Mouse (Mus musculus) brain, adult 2 months (tissue): ENCODE results near the gene Traf4.
"Not testable (repeated sequence)": the region's sequence is repeated elsewhere in the genome, so short reads cannot be mapped to it uniquely, and the experiment has no call there.

Experiments
- DNase-seq: peaks from one replicate; pipeline ENCODE4 v3.0.0; 2011; ENCODE audit warnings: low read depth, low spot score

Traf4 gene

DNA sequence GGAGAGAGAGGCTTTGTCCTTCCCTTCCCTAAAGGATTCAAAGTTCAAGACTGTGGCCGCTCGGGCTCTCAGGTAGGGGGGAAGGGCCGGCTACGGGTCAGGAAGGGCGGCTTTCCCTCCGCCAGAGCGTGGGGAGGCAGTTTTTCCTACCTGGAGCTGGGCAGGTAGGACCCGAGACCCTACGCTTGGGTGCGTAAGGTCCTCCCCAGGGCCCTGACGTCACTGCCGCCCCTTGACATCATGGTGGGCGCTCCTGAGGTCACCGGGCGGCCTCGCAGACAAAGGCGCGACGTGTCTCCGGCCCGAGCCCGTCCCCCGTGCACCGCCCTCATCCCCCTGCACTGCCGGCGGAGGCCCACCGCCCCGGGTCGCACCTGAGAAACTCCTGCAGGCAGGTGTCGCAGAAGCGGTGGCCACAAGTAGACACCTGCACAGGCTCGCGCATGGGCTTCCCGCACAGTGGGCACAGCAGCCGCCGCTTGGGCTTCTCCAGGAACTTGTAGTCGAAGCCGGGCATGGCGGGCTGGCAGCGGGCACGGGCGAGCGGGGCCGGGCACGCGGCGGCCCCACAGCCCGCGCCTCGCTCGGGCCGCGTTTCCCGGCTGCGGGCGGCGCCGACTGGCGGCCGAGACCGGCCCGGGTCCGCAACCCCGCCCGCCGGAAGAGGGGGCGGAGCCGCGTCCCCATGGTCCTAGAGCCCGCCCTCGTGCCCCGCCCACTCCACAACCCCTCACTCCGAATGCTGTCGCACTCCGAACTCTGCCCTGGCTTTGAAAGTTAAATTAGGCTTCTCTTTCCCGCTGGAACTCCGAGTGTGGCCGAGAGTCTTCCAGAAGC lies at the start of gene Traf4:
Gene Traf4, minus strand, starts transcription at position 666 of the 837 bp plus-strand sequence.
- peak; percentile 82 for DNase-seq

GRCm38 (mm10) chr11:78213086-78213817 lies 47.9 kb upstream of the Traf4 start:
- no peak for DNase-seq

DNA sequence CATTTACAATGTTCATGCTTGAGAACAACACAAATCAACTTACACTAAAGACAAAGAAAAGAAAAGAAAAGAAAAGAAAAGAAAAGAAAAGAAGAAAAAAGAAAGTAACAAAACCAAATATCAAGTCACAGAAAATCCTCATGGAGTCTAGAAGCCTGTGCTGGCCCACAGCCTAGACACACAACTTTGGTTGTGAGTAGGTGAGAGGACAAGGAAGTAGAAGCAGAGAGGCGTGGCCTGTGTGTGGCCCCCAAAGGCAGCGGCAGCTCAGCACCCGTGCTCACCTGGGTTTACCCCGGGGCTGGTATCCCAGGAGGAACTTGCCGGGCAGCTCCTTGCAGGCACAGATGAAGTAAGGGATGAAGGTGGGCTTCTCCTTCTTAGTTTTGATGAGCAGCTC lies 46.1 kb upstream of the Traf4 start:
- DNase-seq, result no peak

DNA sequence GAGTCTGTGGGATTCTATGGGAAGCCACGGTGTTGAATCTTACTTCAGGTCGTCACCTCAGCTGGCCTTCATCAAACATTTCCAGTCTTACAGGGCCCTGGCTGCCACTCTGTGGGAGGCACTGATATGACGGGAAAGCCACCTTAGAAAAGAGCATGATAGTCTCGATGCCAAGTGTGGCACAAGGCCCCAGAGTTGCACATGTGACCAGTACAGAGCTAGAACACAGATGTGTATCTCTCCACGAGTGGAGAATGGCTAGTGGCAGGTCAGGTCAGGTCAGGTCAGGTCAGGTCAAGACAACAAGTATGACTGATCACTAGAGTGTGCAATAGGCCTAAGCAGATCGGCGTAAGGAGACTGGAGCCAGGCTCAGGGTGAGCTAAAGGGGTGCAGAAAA lies 45.2 kb upstream of the Traf4 start:
- no peak for DNase-seq

GRCm38 (mm10) chr11:78209886-78210285 lies 44.5 kb upstream of the Traf4 start:
- no peak for DNase-seq

DNA sequence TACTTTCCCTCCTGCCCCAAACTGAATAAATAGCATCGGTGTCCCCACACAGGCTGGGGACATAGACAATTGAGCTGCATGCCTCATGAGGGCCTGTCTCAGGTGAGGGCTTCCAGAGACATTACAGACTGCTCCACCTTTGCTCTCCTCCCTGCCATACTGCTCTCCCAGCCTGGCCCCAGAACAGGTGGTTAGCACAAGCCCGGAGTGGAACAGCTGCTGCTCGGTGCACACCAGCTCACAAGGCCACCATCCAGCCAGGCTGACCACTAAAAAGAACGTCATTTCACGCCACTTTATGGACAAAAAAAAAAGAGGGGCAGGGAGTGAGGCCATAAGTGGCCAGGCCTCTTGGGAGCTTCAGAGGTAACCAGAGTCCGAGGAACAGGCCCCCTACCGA lies 41.8 kb upstream of the Traf4 start:
- DNase-seq, result no peak

DNA sequence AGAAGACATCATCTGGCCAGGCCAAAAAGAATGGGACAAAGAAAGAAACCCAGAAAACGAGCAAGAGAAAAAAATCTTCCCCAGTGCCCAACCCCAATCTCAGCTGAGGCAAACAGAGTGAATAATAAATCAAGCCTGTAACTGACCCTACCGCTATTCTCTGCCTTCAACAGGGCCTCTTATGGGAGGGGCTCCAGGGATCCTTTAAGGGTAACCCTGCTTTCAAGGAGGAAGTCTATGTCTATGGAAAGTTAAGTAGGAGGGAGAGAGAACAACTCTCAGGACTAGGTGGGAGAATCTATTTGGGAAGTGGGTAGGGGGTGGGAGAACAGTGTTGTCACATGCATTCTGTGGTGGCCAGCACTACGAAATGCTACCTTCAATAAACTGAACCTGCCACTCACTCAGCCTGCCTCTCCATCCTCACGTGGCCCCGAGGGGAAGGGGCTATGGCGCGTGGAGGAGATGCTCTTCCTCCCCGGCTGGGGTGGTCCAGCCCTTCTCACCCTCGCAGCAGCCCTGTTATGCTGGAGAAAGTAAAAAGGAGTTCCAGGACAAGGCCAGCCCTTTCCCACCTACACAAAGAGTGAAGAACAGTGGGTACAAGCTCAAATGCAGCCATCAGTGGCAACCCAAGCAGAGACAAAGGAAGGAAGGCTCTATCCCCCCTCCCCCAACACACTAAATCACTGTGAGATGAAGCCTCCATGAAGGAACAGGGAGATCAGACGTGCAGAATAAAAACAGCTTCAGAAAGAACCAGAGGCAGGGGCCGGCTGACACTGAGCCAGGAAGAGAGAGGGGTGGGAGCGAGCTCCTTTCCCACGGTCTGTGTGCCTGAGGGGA lies 40.2 kb upstream of the Traf4 start:
- no peak for DNase-seq

GRCm38 (mm10) chr11:78204287-78204686 lies 38.9 kb upstream of the Traf4 start:
- DNase-seq, result no peak

- DNase-seq, result no peak
These were observed 37.0 kb upstream of the Traf4 start for GRCm38 (mm10) chr11:78202372-78202771.

DNA sequence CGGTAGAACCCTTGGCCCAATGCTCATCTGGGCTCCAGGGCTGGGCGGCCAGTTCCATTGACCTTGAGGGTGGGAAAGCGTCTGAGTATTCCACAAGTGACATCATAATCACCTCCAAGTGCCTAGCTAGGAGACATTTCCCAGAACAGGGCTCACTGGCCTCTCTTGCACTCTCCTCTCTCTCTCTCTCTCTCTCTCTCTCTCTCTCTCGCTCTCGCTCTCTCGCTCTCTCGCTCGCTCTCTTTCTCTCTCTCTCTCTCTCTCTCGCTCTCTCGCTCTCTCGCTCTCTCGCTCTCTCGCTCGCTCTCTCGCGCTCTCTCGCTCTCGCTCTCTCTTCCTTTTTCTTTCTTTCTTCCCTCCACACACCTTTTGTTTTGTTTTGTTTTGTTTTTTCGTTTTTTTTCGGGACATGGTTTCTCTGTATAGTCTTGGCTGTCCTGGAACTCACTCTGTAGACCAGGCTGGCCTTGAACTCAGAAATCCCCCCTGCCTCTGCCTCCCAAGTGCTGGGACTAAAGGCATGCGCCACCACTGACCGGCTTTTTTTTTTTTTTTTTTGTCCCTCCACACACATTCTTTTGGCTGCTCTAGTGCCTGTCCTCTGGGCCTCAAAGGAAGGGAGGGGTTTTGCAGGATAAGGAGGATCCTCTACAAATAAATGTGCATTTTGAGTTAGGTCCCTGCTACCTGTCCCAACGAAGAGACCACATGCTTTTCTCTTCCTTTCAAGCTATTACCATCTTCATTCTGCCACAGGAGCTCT lies 29.9 kb upstream of the Traf4 start:
- DNase-seq, result no peak

DNA sequence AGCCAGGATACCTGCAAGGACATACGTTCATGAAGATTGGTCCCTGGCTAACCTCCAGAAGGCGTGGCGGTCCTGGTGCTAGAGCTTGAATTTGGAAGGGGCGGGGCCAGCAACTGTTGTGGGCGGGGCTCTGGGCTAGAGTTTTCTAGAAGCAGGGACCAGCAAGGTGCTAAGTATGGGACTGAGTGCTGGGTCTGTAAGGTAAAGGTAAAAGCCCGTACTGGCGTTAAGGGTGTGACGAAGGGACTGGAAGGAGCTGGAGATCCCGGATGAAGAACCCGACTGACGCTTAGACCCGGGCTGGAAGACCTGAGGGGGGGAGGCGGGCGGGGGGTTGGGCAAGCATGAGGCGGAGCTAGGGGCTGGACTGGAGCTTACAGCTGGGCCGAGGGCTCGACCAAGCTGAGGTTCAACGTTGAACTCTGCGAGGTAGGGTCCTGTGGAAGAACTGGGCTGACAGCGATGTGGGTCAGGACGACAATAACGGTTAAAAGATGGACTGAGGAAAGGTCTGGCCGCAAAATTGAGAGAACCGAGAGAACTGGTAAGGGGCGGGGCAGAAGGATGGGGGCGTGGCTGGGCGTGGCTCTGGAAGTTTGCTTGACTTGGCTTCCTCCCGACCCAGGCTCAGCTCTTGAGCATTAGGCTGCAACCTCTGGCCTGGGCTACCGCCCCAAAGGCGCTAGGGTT lies 29.2 kb upstream of the Traf4 start:
- DNase-seq, result no peak

- no peak for DNase-seq
These were observed 27.7 kb upstream of the Traf4 start, which contains the start of gene Proca1 for GRCm38 (mm10) chr11:78193113-78193512. Gene Proca1 (plus strand): TSS chr11:78193392.

- DNase-seq, result no peak
These were observed 24.7 kb upstream of the Traf4 start for GRCm38 (mm10) chr11:78190041-78190440.

- DNase-seq, result peak; percentile 73
These were observed 24.0 kb upstream of the Traf4 start for GRCm38 (mm10) chr11:78189234-78190040.

- peak; percentile 67 for DNase-seq
These were observed 23.2 kb upstream of the Traf4 start, which contains the start of gene Rab34 for GRCm38 (mm10) chr11:78188331-78189233. Gene Rab34 (plus strand): TSS chr11:78188430.

GRCm38 (mm10) chr11:78184702-78185101 lies 19.3 kb upstream of the Traf4 start:
- DNase-seq, result not testable (repeated sequence)

DNA sequence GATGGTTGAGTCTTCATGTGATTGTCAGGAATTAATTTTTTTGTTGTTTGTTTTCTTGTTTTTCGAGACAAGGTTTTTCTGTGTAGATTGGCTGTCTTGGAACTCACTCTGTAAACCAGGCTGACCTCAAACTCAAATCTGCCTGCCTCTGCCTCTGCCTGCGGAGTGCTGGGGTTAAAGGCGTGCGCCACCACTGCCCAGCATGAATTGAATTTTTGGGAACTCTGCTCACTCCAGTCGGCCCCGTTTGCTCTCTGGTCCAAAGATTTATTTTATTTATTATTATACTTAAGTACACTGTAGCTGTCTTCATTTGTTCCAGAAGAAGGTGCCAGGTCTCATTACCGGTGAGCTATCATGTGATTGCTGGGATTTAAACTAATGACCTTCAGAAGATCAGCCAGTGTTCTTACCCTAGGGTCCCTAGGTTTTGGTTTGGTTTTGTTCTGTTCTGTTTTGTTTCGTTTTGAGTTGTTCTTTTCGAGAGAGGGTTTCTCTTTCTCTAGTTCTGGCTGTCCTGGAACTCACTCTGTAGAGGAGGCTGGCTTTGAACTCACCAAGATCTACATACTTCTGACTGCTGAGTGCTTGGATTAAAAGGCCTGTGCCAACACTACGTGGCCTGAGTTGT lies 18.6 kb upstream of the Traf4 start:
- no peak for DNase-seq
